Mouse (Mus musculus) liver, embryonic 14.5 days (tissue): ENCODE data around the gene 1700102P08Rik.

Source experiments
- CTCF ChIP-seq: IDR thresholded peaks from 2 replicates; pipeline ENCODE4 v1.5.1; 2016; ENCODE audit warnings: antibody characterized with exemption, low read depth, control low read depth
- EP300 ChIP-seq: IDR thresholded peaks from 2 replicates; pipeline ENCODE4 v1.6.1; 2016; ENCODE audit warnings: antibody characterized with exemption, low read depth

- TF ChIP-seq CTCF (no peak), EP300 (no peak)
Observed at GRCm38 (mm10) chr9:108398324-108398723, 5.7 kb downstream of the 1700102P08Rik start.
